In genomic region chr19:15154693-15155092, GRCm38 (mm10) we compare ENCODE assay signal across 19 mouse cellular contexts.
DNase-seq lines count a peak whose midpoint lies in the region; ATAC-seq and TF ChIP-seq lines count a peak whose summit lies in the region.
"Had no signal": no experiment of that assay in that cellular context is flagged by ENCODE, and none has a peak within 500 bp of the region (broad histone marks: within the 10 kb centered on the region; RNA-seq: fewer than 3 reads in every experiment).

No protein-coding gene starts in this region.

- no peaks in the 10 kb centered on the region for H3K27me3 ChIP-seq in heart, embryonic 12.5 days (replicated peaks)
- no peaks in the 10 kb centered on the region for H3K27me3 ChIP-seq in lung, embryonic 14.5 days (ENCODE audit: insufficient read depth, low read length)
- no peaks in the 10 kb centered on the region for H3K27me3 ChIP-seq in lung, postnatal 0 days (replicated peaks; ENCODE audit: insufficient read depth, low read length)
- H3K27me3 ChIP-seq: forebrain, embryonic 12.5 days; hindbrain, embryonic 12.5 days; limb, embryonic 12.5 days; liver, embryonic 12.5 days had no signal

- no peaks in the 10 kb centered on the region for H3K9me3 ChIP-seq in heart, embryonic 12.5 days (replicated peaks)
- H3K9me3 ChIP-seq in lung, embryonic 14.5 days (ENCODE audit: low read depth, low read length), result no peaks in the 10 kb centered on the region
- no peaks in the 10 kb centered on the region for H3K9me3 ChIP-seq in lung, postnatal 0 days (ENCODE audit: low read length)
- H3K9me3 ChIP-seq: forebrain, embryonic 12.5 days; hindbrain, embryonic 12.5 days; limb, embryonic 12.5 days; liver, embryonic 12.5 days; midbrain, embryonic 10.5 days had no signal

- no peak for TF ChIP-seq EP300 in lung, postnatal 0 days (IDR thresholded peaks at IDR 0.05)

- H3K4me2 ChIP-seq in heart, embryonic 12.5 days, result no peak overlapping the region
- H3K4me2 ChIP-seq in lung, embryonic 14.5 days, result no peak overlapping the region
- H3K4me2 ChIP-seq in lung, postnatal 0 days (replicated peaks; ENCODE audit: low read depth, low read length), result no peak overlapping the region
- H3K4me2 ChIP-seq: forebrain, embryonic 12.5 days; hindbrain, embryonic 12.5 days; limb, embryonic 12.5 days; liver, embryonic 12.5 days had no signal

- DNase-seq in heart, adult 9 months (ENCODE audit: low spot score in 2 of 2), result peak; percentile 1 to 2
- peak; percentile 55 for DNase-seq in lung, embryonic 14.5 days
- no peak for DNase-seq in lung, adult 2 months
- DNase-seq in lung, postnatal 0 days (ENCODE audit: low spot score), result peak; percentile 46
- no peak for DNase-seq in left cerebral cortex, postnatal 14 days (ENCODE audit: low spot score in 2 of 2)
- DNase-seq in layer of hippocampus, adult 9-10 months (ENCODE audit: low spot score), result no peak
- DNase-seq: cerebellum, adult 8-10 months; gastrocnemius, postnatal 10 days; kidney, adult 8-10 months; right cerebral cortex, postnatal 4 days had no signal

- no peak for TF ChIP-seq POLR2A in lung, adult 2 months (IDR thresholded peaks at IDR 0.05; ENCODE audit: borderline replicate concordance, extremely low read depth, low read depth, low read length)

- WGBS in heart, embryonic 12.5 days, result 41% methylated on average over 2 of the region's 2 CpGs
- 26% methylated on average over 2 of the region's 2 CpGs for WGBS in lung, embryonic 14.5 days
- 48% methylated on average over 2 of the region's 2 CpGs for WGBS in lung, adult 2 months
- whole genome bisulfite sequencing in lung, postnatal 0 days, result 42% methylated on average over 2 of the region's 2 CpGs

- TF ChIP-seq CTCF in lung, embryonic 14.5 days (IDR thresholded peaks at IDR 0.05; ENCODE audit: low read depth), result no peak
- TF ChIP-seq CTCF in lung, adult 2 months (IDR thresholded peaks at IDR 0.05; ENCODE audit: insufficient read depth, low read length), result no peak
- no peak for TF ChIP-seq CTCF in lung, postnatal 0 days (IDR thresholded peaks at IDR 0.05)

- H3K36me3 ChIP-seq in heart, embryonic 12.5 days, result no peaks in the 10 kb centered on the region
- no peaks in the 10 kb centered on the region for H3K36me3 ChIP-seq in lung, embryonic 14.5 days (ENCODE audit: insufficient read depth)
- H3K36me3 ChIP-seq in lung, postnatal 0 days (ENCODE audit: insufficient read depth, low read length), result no peaks in the 10 kb centered on the region
- H3K36me3 ChIP-seq: forebrain, embryonic 12.5 days; hindbrain, embryonic 12.5 days; limb, embryonic 12.5 days; liver, embryonic 12.5 days; midbrain, embryonic 10.5 days had no signal

- intact Hi-C loops in left cerebral cortex, postnatal 14 days (cut with DNase I), result no loop called here

- no peak overlapping the region for H3K9ac ChIP-seq in heart, embryonic 12.5 days
- H3K9ac ChIP-seq in lung, embryonic 14.5 days, result no peak overlapping the region
- H3K9ac ChIP-seq in lung, postnatal 0 days (replicated peaks; ENCODE audit: low read depth), result no peak overlapping the region
- H3K9ac ChIP-seq: forebrain, embryonic 12.5 days; hindbrain, embryonic 12.5 days; limb, embryonic 12.5 days; liver, embryonic 12.5 days had no signal

- H3K4me3 ChIP-seq in heart, embryonic 12.5 days, result no peak overlapping the region
- no peak overlapping the region for H3K4me3 ChIP-seq in lung, embryonic 14.5 days (ENCODE audit: low read depth, low read length)
- no peak overlapping the region for H3K4me3 ChIP-seq in lung, adult 2 months (replicated peaks; ENCODE audit: extremely low read depth, low read depth, low read length)
- no peak overlapping the region for H3K4me3 ChIP-seq in lung, postnatal 0 days (ENCODE audit: low read depth, low read length)
- H3K4me3 ChIP-seq: forebrain, embryonic 12.5 days; hindbrain, embryonic 12.5 days; layer of hippocampus, adult 2 months; left cerebral cortex, adult 2 months; limb, embryonic 12.5 days; liver, embryonic 12.5 days; midbrain, embryonic 10.5 days had no signal

- no peak for ATAC-seq in heart, embryonic 12.5 days (ENCODE audit: insufficient number of reproducible peaks, low FRiP score)
- peak; percentile 60; the same call in 1 of the 2 replicates for ATAC-seq in lung, embryonic 14.5 days (ENCODE audit: insufficient read depth)
- ATAC-seq in lung, postnatal 0 days, result peak; percentile 38; the same call in 1 of the 2 replicates
- ATAC-seq: inflammation-experienced regulatory T-cells, adult 6 months; liver, embryonic 12.5 days had no signal

- H3K27ac ChIP-seq in heart, embryonic 12.5 days (ENCODE audit: poor library complexity, severe bottlenecking), result no peak overlapping the region
- no peak overlapping the region for H3K27ac ChIP-seq in lung, embryonic 14.5 days (ENCODE audit: low read depth)
- H3K27ac ChIP-seq in lung, postnatal 0 days (ENCODE audit: low read length), result no peak overlapping the region
- H3K27ac ChIP-seq: forebrain, embryonic 12.5 days; hindbrain, embryonic 12.5 days; layer of hippocampus, adult 2 months; left cerebral cortex, adult 2 months; limb, embryonic 12.5 days; liver, embryonic 12.5 days; midbrain, embryonic 10.5 days had no signal

- no peaks in the 10 kb centered on the region for H3K4me1 ChIP-seq in heart, embryonic 12.5 days (replicated peaks)
- no peaks in the 10 kb centered on the region for H3K4me1 ChIP-seq in lung, embryonic 14.5 days (ENCODE audit: insufficient read depth)
- H3K4me1 ChIP-seq in lung, adult 2 months (ENCODE audit: control insufficient read depth, insufficient read depth, low read length), result no peaks in the 10 kb centered on the region
- H3K4me1 ChIP-seq in lung, postnatal 0 days (ENCODE audit: insufficient read depth, low read depth, low read length), result no peaks in the 10 kb centered on the region
- H3K4me1 ChIP-seq: forebrain, embryonic 12.5 days; hindbrain, embryonic 12.5 days; limb, embryonic 12.5 days; liver, embryonic 12.5 days; midbrain, embryonic 10.5 days had no signal

Comparison
In these comparisons a context has a peak if more than half of its experiments do, and no peak if none do; other contexts are left out.
1. DNase-seq: peak in heart, adult 9 months (2 of 2), lung, embryonic 14.5 days (single experiment) and lung, postnatal 0 days (single experiment); none in lung, adult 2 months (single experiment), left cerebral cortex, postnatal 14 days (0 of 2) and layer of hippocampus, adult 9-10 months (single experiment).